Mouse (Mus musculus) yolk sac, embryonic 10.5 days (tissue): ENCODE measurements around the gene Trim10.
A peak's percentile ranks its signal among the peaks of the same experiment; 100 is the strongest.

ENCODE experiments used
- DNase-seq: peaks from one replicate; pipeline ENCODE4 v3.0.0-alpha.2; 2017; ENCODE audit warnings: low spot score

Gene Trim10

DNA sequence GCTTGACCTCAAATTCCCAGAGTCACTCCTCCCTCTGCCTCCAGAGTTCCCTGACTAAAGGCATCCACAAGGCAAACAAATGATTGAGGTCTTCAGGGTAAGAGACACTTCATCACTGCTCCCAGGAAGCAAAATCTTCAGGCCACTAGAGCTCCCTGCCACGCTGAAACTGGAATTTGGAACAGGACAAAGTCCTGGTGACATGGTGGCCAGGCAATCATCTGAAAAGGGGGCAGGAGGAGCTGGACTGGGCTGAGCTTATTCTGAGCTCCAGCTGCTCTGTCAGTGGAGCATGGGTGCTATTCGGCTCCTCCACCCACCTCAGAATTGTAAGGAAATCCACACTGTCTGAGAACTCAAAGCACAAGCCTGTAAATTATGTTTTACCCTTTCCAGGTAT, 42.7 kb downstream of the Trim10 start:
- no peak for DNase-seq

DNA sequence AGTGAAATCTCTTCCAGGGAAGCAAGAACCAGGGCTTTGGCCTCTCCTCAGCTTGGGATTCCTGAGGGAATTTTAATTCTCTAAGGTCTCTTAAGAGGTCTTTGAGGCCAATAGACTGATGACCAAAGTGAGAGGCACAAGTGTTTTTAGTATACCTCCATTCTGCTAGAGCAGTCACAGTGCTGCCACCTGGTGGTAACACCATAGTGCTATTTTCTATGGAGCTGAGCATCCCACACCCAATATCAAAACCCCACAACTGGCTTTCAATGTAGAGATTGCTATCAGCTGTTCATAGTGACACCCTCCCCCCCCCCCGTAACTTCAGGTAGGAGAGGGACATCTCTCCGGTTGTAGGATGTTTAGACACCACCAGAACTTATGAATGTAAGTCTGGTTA, 44.7 kb downstream of the Trim10 start:
- DNase-seq, result peak; percentile 53

DNA sequence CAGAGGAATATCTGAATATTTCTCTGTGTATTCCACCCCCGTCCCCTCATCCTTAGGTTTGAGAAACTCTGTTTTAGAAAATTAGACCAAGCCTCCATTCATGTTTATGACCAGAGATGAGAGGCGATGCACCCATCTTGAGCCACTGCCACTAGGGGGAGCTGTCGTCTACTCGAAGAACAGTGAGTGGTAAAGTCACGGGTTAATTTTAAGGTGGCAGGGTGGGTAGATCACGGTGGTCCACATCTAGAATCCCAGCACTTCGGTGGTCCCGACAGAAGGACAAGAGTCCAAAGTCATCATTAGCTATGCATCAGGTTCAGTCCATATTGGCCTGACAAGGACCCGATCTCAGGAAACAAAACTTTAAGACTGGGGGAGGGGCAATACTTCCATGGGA, 45.7 kb downstream of the Trim10 start:
- DNase-seq, result peak; percentile 35

DNA sequence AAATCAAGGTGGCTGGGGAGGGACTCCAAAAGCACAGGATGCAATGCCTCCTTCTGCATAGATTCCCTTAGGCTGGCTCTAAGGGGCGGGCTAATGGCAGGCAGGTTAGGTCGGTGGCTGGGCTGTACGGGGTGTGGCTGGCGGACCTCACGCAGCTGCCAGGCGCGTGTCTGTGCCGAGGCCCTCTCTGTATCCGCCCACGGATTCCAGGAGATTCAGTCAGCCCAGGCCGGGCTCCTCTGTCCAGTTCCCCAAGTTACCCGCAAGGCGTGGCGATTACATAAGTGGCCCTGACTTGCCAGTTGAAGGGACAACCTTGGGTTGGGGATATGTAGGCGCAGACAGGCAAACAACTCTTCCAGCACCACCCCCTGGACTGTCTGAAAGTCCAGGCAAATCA, 50.9 kb downstream of the Trim10 start:
- no peak for DNase-seq

DNA sequence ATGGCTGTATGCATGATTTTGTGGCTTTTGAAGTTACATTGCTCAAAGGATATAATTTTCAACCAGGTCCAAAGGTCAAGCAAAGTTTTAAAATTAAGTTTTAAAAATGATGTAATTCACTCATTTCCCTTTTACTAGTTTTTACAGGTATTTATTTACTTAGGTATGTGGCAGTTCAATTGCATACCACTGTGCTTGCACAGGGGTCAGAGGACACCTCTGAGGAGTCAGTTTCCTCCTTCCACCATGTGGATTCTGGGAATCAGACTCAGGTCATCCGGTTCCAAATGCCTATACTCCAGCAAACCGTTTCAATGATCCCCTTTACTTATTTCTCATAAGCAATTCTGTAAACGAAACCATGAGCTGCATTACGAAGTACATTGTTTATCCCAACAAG, 53.3 kb downstream of the Trim10 start:
- DNase-seq, result peak; percentile 20

DNA sequence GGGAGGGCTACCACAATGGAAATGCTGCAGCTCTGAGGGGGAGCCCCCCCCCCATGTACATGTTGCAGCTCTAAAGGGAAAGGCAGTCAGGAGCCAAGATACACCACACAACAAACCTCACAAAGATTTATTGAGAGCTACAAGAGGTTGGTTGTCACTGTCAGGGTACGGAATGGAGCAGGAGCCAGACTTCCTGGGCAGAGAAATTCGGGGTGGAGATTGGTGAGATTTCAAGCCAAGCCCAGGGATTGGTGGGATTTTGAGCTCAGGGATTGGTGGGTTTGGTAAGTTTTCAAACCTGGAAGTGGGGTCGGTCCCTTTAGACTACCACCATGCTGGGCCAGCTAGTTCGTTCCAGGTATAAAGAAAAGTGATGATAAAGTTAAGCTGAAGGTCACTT, 54.1 kb downstream of the Trim10 start:
- DNase-seq, result no peak
